Mouse (Mus musculus) lung, postnatal 36 days (tissue): ENCODE measurements at regions not wholly inside any gene's neighbourhood (a gene's known extent, or its start where the extent isn't known, plus 50 kb on each side); places are given as distances from the start of the nearest gene placed in this dataset.

Source experiments
- DNase-seq: peaks from one replicate; pipeline ENCODE4 v3.0.0; 2022; ENCODE audit warnings: mixed read lengths

DNA sequence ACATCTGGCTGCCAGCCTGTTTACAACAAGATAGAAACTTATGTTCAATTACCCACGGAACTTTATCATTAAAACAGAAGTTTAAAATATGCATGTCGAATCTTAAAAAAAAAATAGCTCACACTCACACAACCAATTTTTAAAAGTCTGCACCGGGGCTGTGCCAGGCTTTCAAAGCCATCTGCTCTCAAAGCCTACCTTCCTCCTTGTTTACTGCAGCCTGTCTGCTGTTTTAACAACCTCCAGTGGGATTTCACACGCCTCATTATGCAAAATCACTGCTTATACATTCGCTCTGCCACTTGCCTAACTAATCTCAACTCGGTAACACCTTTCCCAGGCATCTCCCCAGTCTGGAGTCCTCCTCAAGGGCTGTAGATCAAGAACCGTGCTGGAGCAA lies 292.6 kb upstream of the Castor2 start:
- DNase-seq: no peak

DNA sequence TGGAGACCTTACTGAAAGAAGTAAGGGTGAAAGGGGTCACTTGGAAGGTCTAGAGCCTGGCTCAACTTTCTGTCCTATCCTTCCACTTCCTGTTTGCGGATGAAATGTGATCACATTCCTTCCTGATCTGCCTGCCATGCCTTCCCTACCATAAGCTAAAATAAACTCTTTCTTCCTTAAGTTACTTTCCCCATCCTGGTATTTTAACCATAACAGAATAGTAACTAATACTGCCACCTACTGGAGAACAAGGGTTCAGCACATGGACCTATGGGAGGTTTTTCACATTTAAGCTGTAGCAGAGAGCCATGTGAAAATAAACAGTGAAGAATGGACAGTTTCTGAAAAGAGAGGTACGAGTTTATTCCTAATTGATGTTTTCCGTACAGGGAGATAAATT lies 297.5 kb upstream of the Castor2 start:
- peak; percentile 22 for DNase-seq

DNA sequence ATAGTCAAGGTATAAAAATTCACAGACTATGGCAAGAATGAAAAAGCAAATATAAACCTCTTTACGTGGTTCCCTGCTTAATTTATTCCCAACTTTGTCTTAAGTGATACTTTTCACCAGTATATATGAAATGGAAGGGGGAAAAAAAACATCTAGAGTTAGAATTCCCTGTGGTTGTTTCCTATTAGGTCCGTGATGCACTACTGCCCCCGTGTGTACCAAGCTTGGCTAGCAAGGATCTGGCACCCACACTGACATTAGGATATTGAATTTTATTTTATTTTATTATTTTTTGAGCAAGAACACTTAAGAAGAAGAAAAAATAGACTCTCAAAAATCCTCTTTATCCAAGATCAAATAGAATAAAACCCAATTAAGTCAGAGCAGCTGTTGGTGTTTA lies 303.9 kb upstream of the Castor2 start:
- peak; percentile 1 for DNase-seq

DNA sequence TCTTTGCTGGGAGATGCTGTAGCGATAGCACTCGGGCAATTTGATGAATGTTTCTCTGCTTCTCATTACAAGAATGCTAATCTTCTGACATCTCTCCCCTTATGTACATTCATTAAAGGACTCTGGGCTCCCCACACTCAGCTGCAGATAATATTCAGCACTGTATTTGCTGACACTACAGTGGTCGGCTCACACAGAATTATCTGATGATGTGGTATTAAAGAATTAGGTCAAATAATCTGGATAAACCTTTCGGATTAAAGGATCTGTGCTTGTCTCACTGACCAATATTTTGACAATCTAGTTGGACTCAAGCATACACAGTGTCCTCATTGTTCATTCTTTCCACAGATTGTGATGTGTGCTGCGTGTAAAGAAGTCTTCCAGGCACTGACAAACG lies 308.8 kb upstream of the Castor2 start:
- DNase-seq: no peak

DNA sequence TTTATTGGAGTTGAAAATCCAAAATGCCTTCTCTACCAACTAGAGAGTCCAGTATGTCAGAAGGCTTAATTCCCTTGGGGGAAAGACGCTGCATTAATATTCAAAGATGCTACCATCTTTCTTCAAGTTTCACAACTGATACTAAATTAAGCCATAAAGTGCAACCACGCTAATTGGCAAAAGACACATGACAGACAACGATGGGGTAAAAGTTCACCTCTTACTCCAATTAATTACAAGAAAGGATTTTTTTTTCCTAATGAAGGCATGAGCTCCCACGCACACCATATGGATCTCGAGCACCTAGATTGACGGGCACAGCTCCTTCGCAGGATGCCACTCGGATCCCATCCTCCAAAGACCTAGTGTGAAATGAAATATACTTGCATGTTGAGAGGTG lies 311.5 kb upstream of the Castor2 start:
- no peak for DNase-seq

DNA sequence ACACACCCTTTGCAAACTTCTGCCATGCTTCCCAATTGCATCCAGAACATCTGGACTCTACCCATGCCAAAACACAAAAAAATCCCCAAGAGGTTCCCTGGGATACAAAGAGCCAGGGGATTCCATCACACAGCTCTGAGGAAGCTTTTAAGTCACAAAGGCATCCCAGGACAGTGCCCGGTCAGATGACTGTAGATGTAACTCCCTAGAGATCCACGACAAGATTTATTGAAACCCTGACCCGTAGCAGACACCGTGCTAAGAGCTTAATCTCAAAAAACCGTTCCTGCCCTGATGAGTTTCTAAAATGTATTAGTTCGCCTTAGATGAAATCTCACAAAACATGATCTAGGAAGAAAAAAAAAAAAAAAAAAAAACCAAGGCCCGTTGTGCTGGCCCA lies 312.0 kb upstream of the Castor2 start:
- DNase-seq: no peak

DNA sequence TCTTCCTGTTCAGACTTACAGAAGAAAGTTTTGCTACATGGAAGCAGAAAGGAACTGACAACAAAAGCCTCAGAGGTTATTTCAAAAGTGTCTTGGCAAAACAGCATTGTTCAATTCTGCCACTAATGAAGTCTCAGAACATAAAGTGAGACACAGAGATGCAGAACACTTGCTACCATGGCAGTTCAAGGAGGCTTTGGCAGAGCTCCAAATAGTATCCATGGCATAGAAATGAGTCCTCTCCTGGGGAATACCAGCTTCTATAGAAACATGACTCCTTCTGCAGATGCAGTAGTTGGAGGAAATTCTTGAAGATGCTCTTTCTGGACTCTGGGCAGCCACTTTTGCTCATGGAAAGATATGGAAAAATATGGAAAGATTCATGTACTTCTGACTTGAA lies 322.9 kb upstream of the Castor2 start:
- DNase-seq: no peak

DNA sequence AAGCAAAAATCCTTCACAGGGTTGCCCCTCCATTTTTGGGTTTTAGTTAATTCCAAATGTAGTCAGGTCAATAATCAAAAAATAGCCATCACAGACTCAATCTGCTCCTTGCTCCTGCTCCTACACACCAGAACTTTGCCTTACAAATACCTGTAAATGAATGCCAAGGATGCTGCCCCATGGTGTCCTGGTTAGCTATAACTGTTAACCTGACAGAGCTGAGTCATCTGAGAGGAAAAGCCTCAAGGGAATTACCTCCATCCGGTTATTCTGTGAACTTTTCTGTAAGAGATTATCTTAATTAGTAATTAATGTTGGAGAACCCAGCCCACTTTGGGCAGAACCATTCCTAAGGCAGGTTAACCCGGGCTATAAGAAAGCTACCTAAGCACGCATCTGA lies 325.4 kb upstream of the Castor2 start:
- DNase-seq: no peak

DNA sequence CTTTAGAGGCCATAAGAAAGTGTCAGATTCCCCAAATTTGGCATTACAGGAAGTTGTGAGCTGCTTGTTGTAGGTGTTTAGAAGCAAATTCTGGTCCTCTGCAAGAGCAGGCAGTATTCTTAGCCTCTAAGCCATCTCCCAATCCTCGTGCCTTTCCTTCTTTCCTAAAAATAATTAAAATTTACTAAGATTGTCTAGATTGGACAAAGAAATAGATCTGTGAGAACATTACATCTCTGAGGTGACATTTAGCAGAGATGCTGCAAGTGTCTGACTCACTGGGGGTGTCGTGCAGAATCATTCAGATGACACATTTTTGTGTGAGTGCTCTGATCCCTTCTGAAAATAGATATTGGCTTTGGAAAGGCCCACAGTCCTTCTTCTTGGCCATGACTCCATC lies 330.7 kb upstream of the Castor2 start:
- no peak for DNase-seq

DNA sequence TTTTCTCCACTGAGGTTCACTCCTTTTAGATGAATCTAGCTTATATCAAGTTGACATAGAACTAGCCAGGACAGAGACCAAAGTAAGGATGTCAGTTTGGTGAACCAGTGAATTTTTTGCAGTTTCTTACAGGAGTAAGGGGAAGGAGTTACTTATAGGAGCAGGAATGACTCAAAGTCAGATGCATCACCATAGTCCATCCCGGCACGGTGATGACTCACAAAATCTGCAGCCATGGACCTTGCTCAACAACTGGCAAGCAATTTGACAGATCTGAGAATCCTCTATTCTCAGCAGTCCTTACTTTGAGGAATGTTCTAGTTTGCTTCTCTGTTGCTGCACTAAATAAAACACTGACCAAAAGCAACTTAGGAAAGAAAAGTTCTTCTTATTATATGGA lies 341.7 kb upstream of the Castor2 start:
- no peak for DNase-seq

DNA sequence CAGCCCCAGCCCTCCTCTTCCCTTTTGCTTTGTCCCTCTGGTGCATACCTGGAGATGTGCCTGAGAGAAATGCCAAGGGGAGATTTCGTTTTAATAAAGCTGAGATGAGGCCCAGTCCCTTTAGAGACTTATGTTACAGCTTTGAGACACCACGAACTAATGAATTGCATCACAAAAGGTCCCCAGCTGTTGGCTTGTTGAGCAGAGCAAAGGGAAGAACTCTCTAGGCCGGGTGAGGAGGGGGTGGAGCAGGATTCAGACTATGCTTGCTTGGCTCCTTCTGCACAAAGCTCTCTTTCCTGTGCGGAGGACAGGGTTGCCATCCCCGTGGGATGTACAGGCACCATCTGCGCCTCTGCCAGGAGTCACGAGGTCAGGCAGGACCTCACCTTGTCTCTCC lies 345.3 kb upstream of the Castor2 start:
- no peak for DNase-seq

DNA sequence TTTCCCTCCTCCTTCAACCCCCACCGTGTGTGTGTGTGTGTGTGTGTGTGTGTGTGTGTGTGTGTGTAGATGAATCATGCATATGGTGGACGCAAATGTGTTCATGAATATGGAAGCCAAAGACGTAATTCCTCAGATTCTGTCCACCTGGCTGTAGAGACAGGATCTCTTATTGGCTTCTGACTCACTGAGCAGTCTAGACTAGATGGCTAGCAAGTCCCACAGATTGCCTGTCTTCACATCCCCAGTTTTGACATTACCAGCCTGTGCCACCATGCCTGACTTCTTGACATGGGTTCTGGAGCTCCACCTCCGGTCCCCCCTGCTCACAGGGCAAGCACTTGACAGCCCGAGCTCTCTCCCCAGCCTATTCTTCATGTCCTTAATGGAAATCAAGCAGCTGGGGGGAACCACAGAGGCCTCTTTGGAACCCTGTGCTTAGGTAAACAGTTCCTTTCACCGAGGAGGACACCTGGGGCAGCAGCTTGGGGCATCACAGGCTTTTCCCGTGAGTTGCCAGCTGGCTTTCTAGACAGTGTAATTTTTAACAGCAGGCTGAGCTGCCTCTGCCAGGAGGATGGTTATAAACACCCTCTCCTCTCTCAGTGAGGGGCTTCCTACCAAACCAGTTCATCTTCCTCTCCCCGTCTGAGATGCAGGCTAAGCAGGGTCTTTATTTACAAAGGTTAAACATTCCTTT lies 345.9 kb upstream of the Castor2 start:
- DNase-seq: no peak

DNA sequence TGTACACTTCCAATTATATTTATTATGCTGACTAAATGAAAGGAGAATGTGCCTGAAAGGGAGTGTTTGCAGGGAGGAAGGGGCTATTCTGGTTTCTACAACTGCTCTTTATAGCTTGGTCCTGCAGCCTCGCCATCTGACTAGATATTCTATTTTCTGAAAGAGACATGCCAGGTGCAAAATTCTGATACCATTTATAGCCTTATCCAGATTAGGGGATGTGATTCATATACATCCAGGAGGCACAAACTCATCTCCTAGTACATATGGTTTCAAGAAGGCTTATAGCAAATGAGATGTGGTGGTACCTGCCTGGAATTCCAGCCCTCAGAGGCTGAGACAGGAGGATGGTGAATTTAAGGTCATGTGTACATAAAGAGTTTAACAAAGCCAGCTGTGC lies 352.6 kb upstream of the Castor2 start:
- DNase-seq: no peak

DNA sequence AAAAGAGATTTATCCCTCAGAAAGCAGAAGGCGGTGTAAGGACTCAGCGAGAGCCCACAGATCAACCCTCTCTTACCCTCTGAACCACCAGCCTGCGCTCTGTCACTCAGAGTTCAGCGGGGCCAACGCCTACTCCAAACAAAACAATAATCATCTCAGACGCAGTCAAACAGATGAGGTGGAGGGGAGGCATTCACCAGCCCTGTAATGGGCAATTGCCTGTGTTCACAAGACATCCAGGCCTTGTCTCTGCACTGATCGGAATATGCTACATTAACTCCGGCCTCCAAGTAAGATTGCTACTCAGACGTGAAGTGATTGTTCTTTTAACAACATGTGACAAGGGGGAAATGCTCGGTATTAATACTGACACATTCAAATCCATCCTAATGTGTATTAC lies 353.1 kb upstream of the Castor2 start:
- DNase-seq: no peak

DNA sequence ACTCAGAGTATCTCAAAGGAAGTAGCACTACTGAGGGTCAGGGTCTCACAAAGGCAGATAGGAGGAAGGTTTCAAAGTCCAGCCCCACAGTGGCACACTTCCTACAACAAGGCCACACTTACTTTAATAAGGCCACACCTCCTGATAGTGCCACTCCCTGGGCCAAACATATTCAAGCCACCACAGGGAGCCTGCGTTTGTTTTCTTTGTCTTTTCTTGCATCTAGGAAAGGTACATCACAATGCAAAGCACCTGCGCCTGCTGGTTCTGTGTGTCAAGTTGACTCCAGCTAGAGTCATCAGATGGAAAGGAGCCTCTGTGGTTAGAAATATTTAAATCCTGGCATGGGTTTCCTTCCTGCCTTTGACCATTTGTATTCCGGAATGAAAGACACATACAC lies 355.4 kb upstream of the Castor2 start:
- no peak for DNase-seq

DNA sequence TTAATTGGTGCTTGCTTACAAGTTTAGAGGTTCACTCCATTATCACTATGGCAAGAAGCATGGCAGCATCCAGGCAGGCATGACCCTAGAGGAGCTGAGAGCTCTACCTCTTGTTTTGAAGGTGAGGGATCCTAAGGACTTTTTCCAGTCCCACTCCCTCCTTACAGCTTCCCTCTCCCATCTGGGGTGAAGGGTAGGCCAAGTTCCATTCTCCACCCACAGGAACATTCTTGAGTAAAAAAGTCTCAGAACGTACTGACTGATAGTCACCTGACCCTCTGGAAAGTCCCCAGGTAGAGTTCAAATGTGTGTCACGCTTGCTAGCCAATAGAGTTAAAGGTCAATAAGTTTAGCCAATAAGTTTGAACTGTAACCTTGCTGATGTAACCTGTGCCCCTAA lies 355.9 kb upstream of the Castor2 start:
- DNase-seq: no peak

DNA sequence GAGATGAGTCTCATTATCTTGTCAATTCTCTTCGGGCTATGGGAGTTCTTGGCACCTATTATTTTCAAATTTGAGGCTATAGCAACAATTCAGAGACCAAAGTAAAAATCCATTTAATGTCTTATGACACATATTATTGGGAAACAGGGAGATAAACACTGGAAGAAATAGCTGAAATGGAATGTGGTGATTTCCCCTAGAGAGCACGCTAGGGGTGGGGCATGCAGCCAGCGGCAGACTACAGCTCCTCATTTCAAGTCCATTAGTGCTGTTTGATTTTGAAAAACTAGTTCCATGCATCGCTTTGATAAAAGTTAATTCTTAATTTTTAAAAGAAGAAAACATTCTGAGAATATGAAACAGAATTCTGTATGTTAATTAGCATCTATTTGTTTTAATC lies 367.6 kb upstream of the Castor2 start:
- peak; percentile 4 for DNase-seq

DNA sequence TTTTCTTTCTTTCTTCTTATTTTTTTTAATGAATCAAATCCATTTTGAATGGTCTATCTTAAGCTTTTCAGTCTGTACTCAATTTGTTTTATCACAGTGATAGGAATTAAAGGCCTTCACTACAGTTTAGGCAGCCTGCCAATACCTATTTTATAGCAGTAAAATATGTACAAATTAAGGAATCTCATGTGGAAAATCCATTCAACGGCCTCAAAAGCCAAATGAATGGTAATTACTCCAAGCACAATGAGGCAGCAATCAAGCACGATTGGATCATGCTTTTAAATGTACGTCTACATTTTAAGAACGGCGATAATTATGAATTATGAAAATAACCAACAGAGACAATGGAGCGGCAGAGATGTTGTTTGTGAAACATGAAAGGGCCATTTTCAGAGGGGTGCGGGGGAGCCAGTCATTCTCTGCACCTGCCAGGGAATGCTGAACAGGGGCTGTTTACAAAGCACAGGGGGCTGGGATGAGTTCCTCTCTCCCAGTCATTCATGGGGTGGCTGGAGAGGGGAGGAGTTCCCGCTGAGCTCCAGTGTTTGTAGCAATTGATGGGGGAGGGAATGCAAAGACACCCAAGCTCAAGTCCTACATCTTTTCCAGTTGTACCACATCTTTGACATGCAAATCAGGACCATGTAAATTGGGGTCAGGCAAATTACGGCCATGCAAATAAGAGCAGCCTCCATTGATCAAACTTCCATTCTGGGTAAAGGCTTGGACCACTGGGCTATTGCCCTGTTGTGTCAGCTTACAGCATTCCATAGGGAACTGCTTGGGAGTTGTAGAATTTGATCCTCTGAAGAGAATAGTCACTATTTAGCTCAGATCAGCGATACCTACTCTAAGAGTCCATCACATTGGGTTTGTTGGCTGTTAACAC lies 381.1 kb upstream of the Castor2 start:
- DNase-seq: no peak

DNA sequence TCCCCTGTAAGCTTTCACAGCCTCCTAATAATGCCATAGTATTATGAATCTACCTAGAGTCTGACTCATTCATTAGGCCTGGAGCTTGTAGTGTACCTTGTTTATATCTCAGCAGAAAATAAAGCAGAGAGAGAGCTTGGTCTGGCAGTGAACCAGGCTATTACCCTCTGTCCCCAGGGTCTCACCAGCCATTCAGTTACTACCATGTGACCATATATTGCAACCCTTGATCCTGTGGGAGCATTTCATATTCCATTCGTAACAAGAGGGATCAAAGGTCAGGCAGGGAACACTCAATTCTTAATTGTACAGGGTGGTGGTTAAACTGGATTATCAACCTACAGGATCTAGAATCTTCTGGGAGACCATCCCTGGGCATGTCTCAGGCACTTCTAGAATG lies 383.7 kb upstream of the Castor2 start:
- DNase-seq: no peak

DNA sequence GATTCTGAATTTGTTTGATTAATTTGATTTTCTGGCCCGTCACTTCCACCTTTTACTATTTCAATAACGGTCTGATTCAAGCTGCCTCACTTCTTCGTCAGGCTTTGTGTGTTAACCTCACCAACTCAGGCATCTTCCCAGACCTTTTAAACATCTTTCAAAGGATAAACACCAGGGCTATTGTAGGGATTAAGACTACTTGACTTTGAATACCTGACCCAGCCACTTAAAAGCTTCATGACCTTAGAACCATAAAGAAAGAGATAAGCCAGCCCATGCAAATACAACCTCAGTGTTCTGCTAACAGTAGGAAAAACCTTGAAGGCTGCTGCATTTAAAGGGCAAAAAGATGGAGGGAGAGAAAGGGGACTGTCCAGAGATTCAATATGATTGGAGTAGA lies 386.9 kb upstream of the Castor2 start:
- DNase-seq: no peak

DNA sequence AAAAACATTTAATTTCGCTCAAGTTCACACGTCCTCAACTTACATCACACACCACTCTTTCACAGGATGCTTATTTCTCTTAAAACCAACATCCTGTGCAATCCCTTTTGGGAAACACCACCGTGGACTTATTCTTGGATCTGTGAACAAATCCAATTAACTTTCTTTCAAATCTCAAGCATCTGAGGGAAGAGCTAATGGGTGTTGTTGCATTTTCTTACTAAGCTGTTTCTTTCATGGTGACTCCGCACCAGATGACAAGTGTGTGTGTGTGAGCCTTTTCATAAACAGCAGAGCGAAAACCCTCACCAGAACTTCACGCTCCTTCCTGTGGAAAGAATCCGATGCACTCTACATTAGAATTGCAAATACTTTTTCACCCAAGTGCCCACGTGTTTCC lies 390.6 kb upstream of the Castor2 start:
- no peak for DNase-seq

DNA sequence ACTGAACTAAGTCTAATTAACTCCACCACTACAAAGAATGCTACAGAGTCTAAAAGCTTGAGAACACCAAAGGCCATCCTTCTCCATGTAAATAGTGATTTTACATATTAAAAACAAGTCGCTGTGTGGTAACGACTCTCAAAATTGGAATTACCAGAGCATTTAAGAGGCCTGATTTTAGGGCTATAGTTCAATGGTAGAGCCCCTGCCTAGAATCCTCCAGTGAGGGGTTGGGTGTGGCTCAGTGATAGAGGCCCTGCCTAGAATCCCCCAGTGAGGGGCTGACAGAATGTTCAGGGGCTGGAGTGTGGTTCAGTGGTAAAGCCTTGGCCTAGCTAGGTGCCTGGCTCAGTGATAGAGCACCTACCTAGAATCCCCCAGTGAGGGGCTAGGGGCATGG lies 413.3 kb upstream of the Castor2 start:
- DNase-seq: no peak

DNA sequence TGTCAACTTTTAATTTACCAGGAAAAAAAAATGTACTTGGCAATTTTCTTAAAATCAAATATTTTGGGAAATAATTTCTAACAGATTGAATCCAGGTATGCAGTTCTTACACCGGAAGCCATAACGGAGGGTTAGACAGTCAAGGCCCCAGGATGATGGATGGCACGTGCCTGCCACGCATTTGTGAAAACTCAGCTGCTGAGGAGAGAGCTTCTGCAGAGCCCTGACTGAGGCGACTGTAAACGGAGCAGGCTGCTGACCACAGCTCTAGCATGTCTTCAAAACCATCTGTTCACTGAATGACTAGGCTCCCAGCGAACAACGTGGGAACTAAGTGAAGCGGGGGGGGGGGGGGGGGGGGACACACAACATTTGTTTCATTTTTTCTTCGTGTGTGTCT lies 416.5 kb upstream of the Castor2 start:
- no peak for DNase-seq

DNA sequence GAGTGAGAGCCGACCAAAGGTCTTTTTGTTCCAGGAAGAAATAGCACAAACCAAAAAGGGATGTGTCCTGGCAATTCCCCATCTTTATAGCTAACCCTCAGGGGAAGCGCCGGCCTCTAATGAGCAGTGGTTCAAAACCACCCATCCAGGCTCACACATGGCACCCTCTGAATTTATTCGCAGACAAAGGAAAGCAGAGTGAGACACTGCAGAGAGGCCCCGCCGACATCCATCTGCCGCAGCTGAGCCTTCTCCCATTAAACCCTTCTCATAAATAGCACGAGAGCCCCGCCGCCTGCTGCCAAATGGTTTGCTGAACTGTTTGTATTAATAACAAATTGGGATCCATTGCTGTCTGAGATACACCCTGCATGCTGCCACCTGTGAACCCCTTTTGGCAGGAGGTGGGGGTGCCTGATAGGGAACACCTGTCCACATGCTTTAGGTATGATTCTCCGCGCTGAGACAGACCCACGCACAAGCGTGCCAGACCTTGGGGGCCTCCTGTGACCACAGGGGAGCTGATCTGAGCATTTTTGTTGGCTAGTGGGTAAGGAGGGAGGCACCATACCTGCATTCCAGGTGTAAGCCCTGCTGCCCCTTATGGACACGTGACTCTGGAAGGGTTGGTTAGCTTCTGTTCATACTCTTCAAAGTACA lies 422.6 kb upstream of the Castor2 start:
- DNase-seq: no peak
